18 mouse cellular contexts compared by ENCODE assay signal in genomic region chr7:101910138-101910537, GRCm38 (mm10). TPM values are rescaled to one million over a fixed set of nuclear protein-coding genes. Genes with fewer than 3 reads are reported as not detected.
A peak's percentile ranks its signal among the peaks of the same experiment; 100 is the strongest.
DNase-seq lines count a peak whose midpoint lies in the region.
"Had no signal": no experiment of that assay in that cellular context is flagged by ENCODE, and none has a peak within 500 bp of the region (broad histone marks: within the 10 kb centered on the region; RNA-seq: fewer than 3 reads in every experiment).

No protein-coding gene starts in this region.

- no peaks in the 10 kb centered on the region for H3K27me3 ChIP-seq in heart, embryonic 10.5 days (ENCODE audit: insufficient read depth, poor library complexity, severe bottlenecking)
- H3K27me3 ChIP-seq: forebrain, embryonic 13.5 days; intestine, embryonic 15.5 days had no signal

- intact Hi-C loops in left cerebral cortex, postnatal 36 days (cut with DNase I), result no loop called here

- H3K4me1 ChIP-seq in heart, embryonic 10.5 days, result peaks cover 26% of the 10 kb centered on the region

- H3K27ac ChIP-seq in heart, embryonic 10.5 days, result no peak overlapping the region
- H3K27ac ChIP-seq: forebrain, embryonic 13.5 days; hindbrain, embryonic 14.5 days; intestine, embryonic 15.5 days had no signal

- H3K36me3 ChIP-seq in heart, embryonic 10.5 days, result peaks cover 56% of the 10 kb centered on the region

- H3K4me3 ChIP-seq in heart, embryonic 10.5 days, result no peak overlapping the region
- H3K4me3 ChIP-seq: forebrain, embryonic 13.5 days; intestine, embryonic 15.5 days had no signal

- DNase-seq in heart, adult 11 months, result peak; percentile 96
- DNase-seq in heart, embryonic 10.5 days (ENCODE audit: low spot score), result no peak
- peak; percentile 56 for DNase-seq in kidney, adult 9 months
- no peak for DNase-seq in kidney, adult 8-10 months
- peak; percentile 44 to 56 for DNase-seq in gastrocnemius, adult 8-10 months (ENCODE audit: low spot score in 2 of 2)
- peak; percentile 96 for DNase-seq in gonadal fat pad, adult 2 months (ENCODE audit: low read depth)
- no peak for DNase-seq in left cerebral cortex, postnatal 36 days (ENCODE audit: low spot score in 2 of 2)
- DNase-seq: cerebellum, adult 2 months; right cerebral cortex, postnatal 4 days; thymus, postnatal 25 days had no signal

- no peaks in the 10 kb centered on the region for H3K9me3 ChIP-seq in heart, embryonic 10.5 days
- H3K9me3 ChIP-seq: forebrain, embryonic 13.5 days; intestine, embryonic 15.5 days had no signal

- WGBS in heart, embryonic 10.5 days, result 84% methylated on average over 4 of the region's 4 CpGs

RNA-seq across cellular contexts. Expression of gene Tomt, which starts 4.0 kb away (rescaled TPM):
- 0.41 and 0.63 TPM in 2 replicates for polyA plus RNA-seq in heart, embryonic 10.5 days (2016; fragmentation: Nextera tagmentation; extraction: Ambion mirVana)
- not detected for total RNA-seq in gastrocnemius, adult 8-10 months (2022)
- 1.3 and 2.0 TPM in 2 replicates for polyA plus RNA-seq in gonadal fat pad, adult 2 months (2012; rRNA removed)
- total RNA-seq in left cerebral cortex, postnatal 36 days (2021), result under 1 TPM in 1 of 2 experiments, not detected in 1; 0.18 TPM
- total RNA-seq: adrenal gland, postnatal 4 days; heart, postnatal 25 days; layer of hippocampus, postnatal 25 days; monocyte, adult 5-6 weeks had no signal

RNA-seq across cellular contexts. Expression of gene Lamtor1, which starts 4.4 kb away (rescaled TPM):
- polyA plus RNA-seq in heart, embryonic 10.5 days (2016; fragmentation: Nextera tagmentation; extraction: Ambion mirVana), result 169 and 176 TPM in 2 replicates
- total RNA-seq in gastrocnemius, adult 8-10 months (2022), result 100 to 1,000 TPM in 1 of 4 experiments, 10 to 100 TPM in 3; 92.8 to 102 (median 96.2) TPM
- polyA plus RNA-seq in gonadal fat pad, adult 2 months (2012; rRNA removed), result 318 and 389 TPM in 2 replicates
- total RNA-seq in left cerebral cortex, postnatal 36 days (2021), result 100 to 1,000 TPM in 1 of 2 experiments, 10 to 100 TPM in 1; 98.0 to 105 TPM

RNA-seq across cellular contexts. Expression of gene Lrrc51, which starts 23.6 kb away (rescaled TPM):
- polyA plus RNA-seq in heart, embryonic 10.5 days (2016; fragmentation: Nextera tagmentation; extraction: Ambion mirVana), result 7.6 and 9.4 TPM in 2 replicates
- total RNA-seq in gastrocnemius, adult 8-10 months (2022), result 1 to 10 TPM; 3.0 to 4.3 (median 3.8) TPM
- 53.1 and 61.5 TPM in 2 replicates for polyA plus RNA-seq in gonadal fat pad, adult 2 months (2012; rRNA removed)
- total RNA-seq in left cerebral cortex, postnatal 36 days (2021), result 1 to 10 TPM; 5.2 to 5.3 TPM

RNA-seq across cellular contexts. Expression of gene Numa1, which starts 23.8 kb away (rescaled TPM):
- polyA plus RNA-seq in heart, embryonic 10.5 days (2016; fragmentation: Nextera tagmentation; extraction: Ambion mirVana), result 58.6 and 59.5 TPM in 2 replicates
- 10 to 100 TPM; 46.9 to 56.4 (median 51.8) TPM for total RNA-seq in gastrocnemius, adult 8-10 months (2022)
- polyA plus RNA-seq in gonadal fat pad, adult 2 months (2012; rRNA removed), result 71.4 and 81.8 TPM in 2 replicates
- 100 to 1,000 TPM in 1 of 2 experiments, 10 to 100 TPM in 1; 79.2 to 102 TPM for total RNA-seq in left cerebral cortex, postnatal 36 days (2021)

RNA-seq across cellular contexts. Expression of gene Folr1, which starts 39.5 kb away (rescaled TPM):
- 2.1 and 2.7 TPM in 2 replicates for polyA plus RNA-seq in heart, embryonic 10.5 days (2016; fragmentation: Nextera tagmentation; extraction: Ambion mirVana)
- total RNA-seq in gastrocnemius, adult 8-10 months (2022), result 1 to 10 TPM; 1.1 to 1.6 (median 1.3) TPM
- 48.0 and 81.3 TPM in 2 replicates for polyA plus RNA-seq in gonadal fat pad, adult 2 months (2012; rRNA removed)
- 1 to 10 TPM; 1.0 to 1.2 TPM for total RNA-seq in left cerebral cortex, postnatal 36 days (2021)
- total RNA-seq: common myeloid progenitor, adult 5-6 weeks; monocyte, adult 5-6 weeks had no signal

Comparison
In these comparisons a context has a peak if more than half of its experiments do, and no peak if none do; other contexts are left out.
1. DNase-seq: peak in heart, adult 11 months (single experiment), kidney, adult 9 months (single experiment), gastrocnemius, adult 8-10 months (2 of 2) and gonadal fat pad, adult 2 months (single experiment); none in heart, embryonic 10.5 days (single experiment), kidney, adult 8-10 months (0 of 2) and left cerebral cortex, postnatal 36 days (0 of 2).